Comparison of ENCODE assay signal across 8 mouse cellular contexts in the genomic region with DNA sequence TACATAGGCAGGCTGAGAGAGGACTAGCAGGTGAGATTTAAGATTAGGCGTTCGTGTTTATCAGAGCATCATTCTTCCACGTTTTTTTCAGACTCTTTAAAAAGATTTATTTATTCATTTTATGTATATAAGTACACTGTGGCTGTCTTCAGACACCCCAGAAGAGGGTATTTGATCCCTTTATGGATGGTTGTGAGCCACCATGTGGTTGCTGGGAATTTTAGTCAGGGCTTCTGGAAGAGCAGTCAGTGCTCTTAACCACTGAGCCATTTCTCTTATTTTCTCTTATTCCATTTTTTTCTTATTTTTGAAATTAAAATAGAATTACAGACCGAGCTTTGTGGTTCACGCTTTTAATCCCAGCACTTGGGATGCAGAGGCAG. TPM values are rescaled to one million over a fixed set of nuclear protein-coding genes. Genes with fewer than 3 reads are reported as not detected.
DNase-seq lines count a peak whose midpoint lies in the region; ATAC-seq lines count a peak whose summit lies in the region.

No protein-coding gene starts in this region.

- H3K9ac ChIP-seq in kidney, embryonic 14.5 days (ENCODE audit: low read depth, low read length) = no peak overlapping the region
- H3K9ac ChIP-seq in hindbrain, embryonic 13.5 days = peak overlapping the region; percentile 35; the same call in 1 of the 2 replicates
- H3K9ac ChIP-seq in midbrain, embryonic 13.5 days (replicated peaks) = no peak overlapping the region

- no peaks in the 10 kb centered on the region for H3K9me3 ChIP-seq in kidney, embryonic 14.5 days (ENCODE audit: control insufficient read depth, low read length)
- no peaks in the 10 kb centered on the region for H3K9me3 ChIP-seq in embryonic facial prominence, embryonic 10.5 days
- H3K9me3 ChIP-seq in hindbrain, embryonic 13.5 days = no peaks in the 10 kb centered on the region
- H3K9me3 ChIP-seq in midbrain, embryonic 13.5 days = no peaks in the 10 kb centered on the region

- peaks cover 14% of the 10 kb centered on the region for H3K36me3 ChIP-seq in kidney, embryonic 14.5 days (ENCODE audit: control insufficient read depth, insufficient read depth, low read length)
- H3K36me3 ChIP-seq in embryonic facial prominence, embryonic 10.5 days (replicated peaks) = peaks cover 28% of the 10 kb centered on the region
- H3K36me3 ChIP-seq in hindbrain, embryonic 13.5 days = peaks cover 13% of the 10 kb centered on the region
- peaks cover 12% of the 10 kb centered on the region for H3K36me3 ChIP-seq in midbrain, embryonic 13.5 days

- no peak overlapping the region; the same call in 1 of the 2 replicates for H3K27ac ChIP-seq in kidney, embryonic 14.5 days (ENCODE audit: low read depth, low read length)
- H3K27ac ChIP-seq in embryonic facial prominence, embryonic 10.5 days (replicated peaks) = peak overlapping the region; percentile 91; the same call in 1 of the 2 replicates
- peak overlapping the region; percentile 77 for H3K27ac ChIP-seq in hindbrain, embryonic 13.5 days
- H3K27ac ChIP-seq in midbrain, embryonic 13.5 days = peak overlapping the region; percentile 71

- H3K4me3 ChIP-seq in kidney, embryonic 14.5 days (ENCODE audit: low read length) = peak overlapping the region; percentile 86
- H3K4me3 ChIP-seq in embryonic facial prominence, embryonic 10.5 days = peak overlapping the region; percentile 78
- peak overlapping the region; percentile 71 for H3K4me3 ChIP-seq in hindbrain, embryonic 13.5 days
- peak overlapping the region; percentile 84 for H3K4me3 ChIP-seq in midbrain, embryonic 13.5 days (replicated peaks)

- no peaks in the 10 kb centered on the region for H3K27me3 ChIP-seq in kidney, embryonic 14.5 days (ENCODE audit: control insufficient read depth, insufficient read depth, low read length)
- H3K27me3 ChIP-seq in embryonic facial prominence, embryonic 10.5 days (replicated peaks; ENCODE audit: low read depth, poor library complexity, severe bottlenecking) = no peaks in the 10 kb centered on the region
- no peaks in the 10 kb centered on the region for H3K27me3 ChIP-seq in hindbrain, embryonic 13.5 days
- H3K27me3 ChIP-seq in midbrain, embryonic 13.5 days = no peaks in the 10 kb centered on the region

- no peak for ATAC-seq in kidney, embryonic 14.5 days (ENCODE audit: low FRiP score, low TSS enrichment)
- ATAC-seq in hindbrain, embryonic 13.5 days (ENCODE audit: low FRiP score) = peak; percentile 40
- peak; percentile 50 for ATAC-seq in midbrain, embryonic 13.5 days

- H3K4me2 ChIP-seq in kidney, embryonic 14.5 days (replicated peaks; ENCODE audit: low read depth, low read length) = peak overlapping the region; percentile 41
- peak overlapping the region; percentile 49 for H3K4me2 ChIP-seq in hindbrain, embryonic 13.5 days
- H3K4me2 ChIP-seq in midbrain, embryonic 13.5 days (replicated peaks) = peak overlapping the region; percentile 92

- WGBS in kidney, embryonic 14.5 days = 40% methylated on average over 5 of the region's 5 CpGs
- 39% methylated on average over 5 of the region's 5 CpGs for WGBS in embryonic facial prominence, embryonic 10.5 days
- 41% methylated on average over 5 of the region's 5 CpGs for WGBS in hindbrain, embryonic 13.5 days
- WGBS in midbrain, embryonic 13.5 days = 40% methylated on average over 5 of the region's 5 CpGs

- no peak for DNase-seq in kidney, postnatal 14 days
- no peak for DNase-seq in embryonic facial prominence, embryonic 10.5 days (ENCODE audit: low spot score)
- DNase-seq in layer of hippocampus, adult 18-20 months (ENCODE audit: low spot score in 2 of 2) = no peak
- DNase-seq in ovary, adult 18-20 months (ENCODE audit: low spot score) = no peak
- no peak for DNase-seq in kidney, adult 9 months

- H3K4me1 ChIP-seq in kidney, embryonic 14.5 days (ENCODE audit: control insufficient read depth, insufficient read depth, low read length) = peaks cover 10% of the 10 kb centered on the region
- H3K4me1 ChIP-seq in embryonic facial prominence, embryonic 10.5 days = peaks cover 17% of the 10 kb centered on the region
- peaks cover 27% of the 10 kb centered on the region for H3K4me1 ChIP-seq in hindbrain, embryonic 13.5 days (replicated peaks)
- peaks cover 22% of the 10 kb centered on the region for H3K4me1 ChIP-seq in midbrain, embryonic 13.5 days (replicated peaks)

RNA-seq across cellular contexts. Expression of gene Psmd8, which starts 0.3 kb away (rescaled TPM):
- polyA plus RNA-seq in kidney, embryonic 14.5 days (2014; fragmentation: Nextera tagmentation; extraction: Ambion mirVana) = 281 and 283 TPM in 2 replicates
- polyA plus RNA-seq in embryonic facial prominence, embryonic 10.5 days (2016; fragmentation: Nextera tagmentation; extraction: Ambion mirVana) = 303 and 307 TPM in 2 replicates
- polyA plus RNA-seq in hindbrain, embryonic 13.5 days (2015; fragmentation: Nextera tagmentation; extraction: Ambion mirVana) = 303 and 305 TPM in 2 replicates
- polyA plus RNA-seq in midbrain, embryonic 13.5 days (2015; fragmentation: Nextera tagmentation; extraction: Ambion mirVana) = 314 and 315 TPM in 2 replicates
- 100 to 1,000 TPM; 131 to 137 TPM for total RNA-seq in layer of hippocampus, adult 18-20 months (2021)

RNA-seq across cellular contexts. Expression of gene Spred3, which starts 10.6 kb away (rescaled TPM):
- 6.0 and 6.4 TPM in 2 replicates for polyA plus RNA-seq in kidney, embryonic 14.5 days (2014; fragmentation: Nextera tagmentation; extraction: Ambion mirVana)
- polyA plus RNA-seq in embryonic facial prominence, embryonic 10.5 days (2016; fragmentation: Nextera tagmentation; extraction: Ambion mirVana) = 3.3 and 4.1 TPM in 2 replicates
- polyA plus RNA-seq in hindbrain, embryonic 13.5 days (2015; fragmentation: Nextera tagmentation; extraction: Ambion mirVana) = 7.1 and 8.2 TPM in 2 replicates
- polyA plus RNA-seq in midbrain, embryonic 13.5 days (2015; fragmentation: Nextera tagmentation; extraction: Ambion mirVana) = 9.4 and 9.9 TPM in 2 replicates
- total RNA-seq in layer of hippocampus, adult 18-20 months (2021) = 10 to 100 TPM; 41.2 to 44.1 TPM

RNA-seq across cellular contexts. Expression of gene Ggn, which starts 10.8 kb away (rescaled TPM):
- 0.47 and 0.91 TPM in 2 replicates for polyA plus RNA-seq in kidney, embryonic 14.5 days (2014; fragmentation: Nextera tagmentation; extraction: Ambion mirVana)
- 0.48 and 0.55 TPM in 2 replicates for polyA plus RNA-seq in embryonic facial prominence, embryonic 10.5 days (2016; fragmentation: Nextera tagmentation; extraction: Ambion mirVana)
- polyA plus RNA-seq in hindbrain, embryonic 13.5 days (2015; fragmentation: Nextera tagmentation; extraction: Ambion mirVana) = 0.49 and 0.65 TPM in 2 replicates
- polyA plus RNA-seq in midbrain, embryonic 13.5 days (2015; fragmentation: Nextera tagmentation; extraction: Ambion mirVana) = 0.54 and 0.93 TPM in 2 replicates
- total RNA-seq in layer of hippocampus, adult 18-20 months (2021) = 1 to 10 TPM in 1 of 2 experiments, under 1 TPM in 1; 0.82 to 1.2 TPM

RNA-seq across cellular contexts. Expression of gene Fam98c, which starts 24.8 kb away (rescaled TPM):
- 12.2 and 13.9 TPM in 2 replicates for polyA plus RNA-seq in kidney, embryonic 14.5 days (2014; fragmentation: Nextera tagmentation; extraction: Ambion mirVana)
- polyA plus RNA-seq in embryonic facial prominence, embryonic 10.5 days (2016; fragmentation: Nextera tagmentation; extraction: Ambion mirVana) = 10.8 and 12.3 TPM in 2 replicates
- 24.7 and 24.8 TPM in 2 replicates for polyA plus RNA-seq in hindbrain, embryonic 13.5 days (2015; fragmentation: Nextera tagmentation; extraction: Ambion mirVana)
- 17.5 and 18.4 TPM in 2 replicates for polyA plus RNA-seq in midbrain, embryonic 13.5 days (2015; fragmentation: Nextera tagmentation; extraction: Ambion mirVana)
- 10 to 100 TPM; 30.9 to 32.2 TPM for total RNA-seq in layer of hippocampus, adult 18-20 months (2021)

RNA-seq across cellular contexts. Expression of gene Catsperg1, which starts 33.0 kb away (rescaled TPM):
- 0.61 and 0.97 TPM in 2 replicates for polyA plus RNA-seq in kidney, embryonic 14.5 days (2014; fragmentation: Nextera tagmentation; extraction: Ambion mirVana)
- polyA plus RNA-seq in embryonic facial prominence, embryonic 10.5 days (2016; fragmentation: Nextera tagmentation; extraction: Ambion mirVana) = 0.10 and 0.24 TPM in 2 replicates
- polyA plus RNA-seq in hindbrain, embryonic 13.5 days (2015; fragmentation: Nextera tagmentation; extraction: Ambion mirVana) = 2.0 and 3.6 TPM in 2 replicates
- 2.0 and 3.3 TPM in 2 replicates for polyA plus RNA-seq in midbrain, embryonic 13.5 days (2015; fragmentation: Nextera tagmentation; extraction: Ambion mirVana)
- total RNA-seq in layer of hippocampus, adult 18-20 months (2021) = 1 to 10 TPM; 1.6 to 1.7 TPM

Comparison
In these comparisons a context has a peak if more than half of its experiments do, and no peak if none do; other contexts are left out.
1. H3K4me2 ChIP-seq: peak in every context shown above with its lines; median percentile 92 in midbrain, embryonic 13.5 days; 49 in hindbrain, embryonic 13.5 days; 41 in kidney, embryonic 14.5 days.